Mouse (Mus musculus) neural tube, embryonic 15.5 days (tissue): Measurements from ENCODE around the gene Gm20388. TPM values are rescaled to one million over a fixed set of nuclear protein-coding genes. Genes with fewer than 3 reads are reported as not detected.

Experiments used
- ATAC-seq: fragments of 200-750 bp; cut with Nextera tagmentation; 2 replicates; pipeline ENCODE4 v1.8.0; 2017; ENCODE audit warnings: mild to moderate bottlenecking, moderate TSS enrichment, moderate library complexity; ENCODE audit not compliant: low FRiP score
- H3K27ac ChIP-seq: fragments of 300-500 bp; sonication (generic); replicated peaks from 2 replicates; pipeline ENCODE4 v1.5.1; 2015; ENCODE audit warnings: mild to moderate bottlenecking, inconsistent platforms
- H3K27me3 ChIP-seq: fragments of 300-500 bp; sonication (generic); replicated peaks from 2 replicates; pipeline ENCODE4 v1.6.1; 2015; ENCODE audit warnings: inconsistent platforms
- H3K36me3 ChIP-seq: fragments of 300-500 bp; sonication (generic); 2 replicates; pipeline ENCODE4 v1.6.1; 2015; ENCODE audit warnings: inconsistent platforms
- H3K4me1 ChIP-seq: fragments of 300-500 bp; sonication (generic); 2 replicates; pipeline ENCODE4 v1.6.1; 2015; ENCODE audit warnings: inconsistent platforms
- H3K4me2 ChIP-seq: fragments of 300-500 bp; sonication (generic); 2 replicates; pipeline ENCODE4 v1.6.1; 2015; ENCODE audit warnings: inconsistent platforms, mild to moderate bottlenecking, moderate library complexity
- H3K4me3 ChIP-seq: fragments of 300-500 bp; sonication (generic); replicated peaks from 2 replicates; pipeline ENCODE4 v1.5.1; 2015; ENCODE audit warnings: mild to moderate bottlenecking, inconsistent platforms
- H3K9ac ChIP-seq: fragments of 300-500 bp; sonication (generic); replicated peaks from 2 replicates; pipeline ENCODE4 v1.6.1; 2015; ENCODE audit warnings: mild to moderate bottlenecking, inconsistent platforms
- H3K9me3 ChIP-seq: fragments of 300-500 bp; sonication (generic); replicated peaks from 2 replicates; pipeline ENCODE4 v1.6.1; 2016; ENCODE audit warnings: inconsistent platforms
- WGBS: fragments of 180-500 bp; shearing (Covaris S2); methylation state at CpG from one replicate; pipeline ENCODE4 v1.1.7; 2015; ENCODE audit warnings: mixed read lengths; 5-methylcytosine and 5-hydroxymethylcytosine counted together
- polyA plus RNA-seq: library from polyadenylated mRNA; unstranded; fragments of >200 nt; fragmentation: Nextera tagmentation; extraction: Ambion mirVana; gene quantifications from 2 replicates; pipeline ENCODE4 v1.2.1, GENCODE M21; 2015

Gm20388 gene
- polyA plus RNA-seq, 1 experiment from 2014 or later: not detected

DNA sequence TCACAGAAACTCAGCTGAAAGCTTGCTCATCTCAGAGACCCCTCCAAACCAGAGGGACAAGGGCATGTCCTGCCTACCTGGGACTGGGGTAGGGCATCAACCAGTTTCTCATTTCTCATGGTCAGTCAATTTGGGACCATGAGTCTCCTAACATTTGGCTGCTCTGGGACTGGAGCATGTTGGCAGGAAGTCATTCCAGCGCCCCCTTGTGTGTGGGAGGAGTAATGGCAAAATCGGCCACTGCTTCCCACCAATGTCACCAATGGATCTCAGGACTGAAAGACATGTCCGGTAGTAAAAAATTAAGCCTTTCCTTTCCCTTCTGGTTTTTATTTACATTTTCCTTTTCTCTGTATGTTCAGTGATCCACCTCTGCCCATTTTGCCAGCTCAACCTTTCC, 1318.3 kb downstream of the Gm20388 start:
- Histone ChIP-seq H3K4me3 (no peak overlapping the region), H3K36me3 (no peaks in the 10 kb centered on the region), H3K9ac (no peak overlapping the region), H3K4me1 (0 out of 2 replicates have a peak, but pooled peaks cover 3% of the 10 kb centered on the region), H3K4me2 (no peak overlapping the region), H3K9me3 (no peaks in the 10 kb centered on the region), H3K27me3 (0 out of 2 replicates have a peak, but pooled peaks cover 4% of the 10 kb centered on the region), H3K27ac (no peak overlapping the region)
- no peak for ATAC-seq
- WGBS: 62% methylated on average over 3 of the region's 3 CpGs

DNA sequence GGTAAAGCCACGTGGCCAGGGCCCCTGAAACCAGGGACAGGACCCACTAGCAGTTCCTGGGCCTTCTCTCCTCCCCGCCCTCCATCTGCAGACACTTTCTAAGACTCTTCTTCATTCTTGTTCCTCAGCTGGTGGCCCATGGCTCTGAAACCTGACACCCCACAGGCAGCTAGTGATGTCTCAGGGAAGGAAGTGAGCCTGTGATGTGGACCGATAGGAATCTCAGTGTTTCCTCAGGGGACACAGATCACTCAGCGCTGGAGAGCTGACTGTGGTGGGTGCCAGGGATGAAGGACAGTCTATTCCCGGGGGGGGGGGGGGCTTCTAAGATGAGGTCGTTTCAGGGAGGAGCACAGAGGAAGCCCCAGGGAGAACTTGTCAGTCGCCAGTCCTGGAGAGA, 1318.9 kb downstream of the Gm20388 start:
- Histone ChIP-seq H3K4me1 (0 out of 2 replicates have a peak, but pooled peaks cover 3% of the 10 kb centered on the region), H3K27me3 (0 out of 2 replicates have a peak, but pooled peaks cover 4% of the 10 kb centered on the region), H3K4me2 (no peak overlapping the region), H3K36me3 (no peaks in the 10 kb centered on the region), H3K4me3 (no peak overlapping the region), H3K9me3 (no peaks in the 10 kb centered on the region), H3K27ac (no peak overlapping the region), H3K9ac (no peak overlapping the region)
- ATAC-seq: no peak
- WGBS: 56% methylated on average over 7 of the region's 7 CpGs

DNA sequence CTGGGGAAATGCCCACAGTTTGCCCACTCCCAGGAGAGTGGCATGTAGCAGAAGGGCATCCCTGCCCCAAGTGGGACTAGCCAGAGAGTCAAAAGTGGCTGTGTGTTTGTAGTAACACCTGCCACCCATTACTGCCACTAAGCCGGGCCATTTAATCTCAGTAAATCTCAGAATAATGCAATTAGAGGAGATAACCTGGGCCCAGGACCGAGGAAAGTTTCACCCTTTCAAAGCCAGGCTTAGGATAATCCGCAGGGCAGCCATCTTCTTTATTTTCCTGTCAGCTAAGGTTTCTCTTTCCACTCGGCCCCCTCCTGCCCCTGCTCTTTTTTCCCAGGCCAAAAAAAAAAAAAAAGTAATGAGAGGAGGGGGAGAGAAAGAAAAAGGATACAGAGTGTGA, 1322.6 kb downstream of the Gm20388 start:
- ATAC-seq: no peak
- no peak overlapping the region for H3K4me2 ChIP-seq
- no peaks in the 10 kb centered on the region for H3K9me3 ChIP-seq
- WGBS: 47% methylated on average over 4 of the region's 4 CpGs
- H3K27ac ChIP-seq: no peak overlapping the region
- no peak overlapping the region for H3K9ac ChIP-seq
- no peaks in the 10 kb centered on the region for H3K27me3 ChIP-seq
- no peaks in the 10 kb centered on the region for H3K36me3 ChIP-seq
- H3K4me1 ChIP-seq: no peaks in the 10 kb centered on the region
- no peak overlapping the region for H3K4me3 ChIP-seq

DNA sequence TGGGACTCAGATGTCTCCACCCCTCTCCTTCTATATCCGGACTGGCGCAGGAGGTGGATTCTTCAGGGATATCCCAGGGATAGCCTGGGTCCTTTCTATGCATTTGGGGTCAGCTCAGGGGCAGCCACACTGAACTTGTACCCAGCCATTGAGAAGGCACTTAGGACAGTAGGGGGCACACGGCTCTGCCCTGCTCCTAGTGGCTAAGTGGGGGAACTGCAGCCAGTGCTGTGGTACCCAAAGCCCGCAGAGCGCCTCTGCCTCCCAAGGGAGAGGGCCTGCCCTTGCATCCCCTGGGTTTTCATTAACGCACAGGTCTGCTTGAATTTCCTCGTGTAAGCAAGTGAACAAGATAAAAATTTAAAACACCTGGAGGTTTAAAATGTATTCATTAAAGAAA, 1324.3 kb downstream of the Gm20388 start:
- WGBS: 65% methylated on average over 7 of the region's 7 CpGs
- Histone ChIP-seq H3K36me3 (no peaks in the 10 kb centered on the region), H3K4me2 (no peak overlapping the region), H3K27me3 (no peaks in the 10 kb centered on the region), H3K9ac (no peak overlapping the region), H3K9me3 (no peaks in the 10 kb centered on the region), H3K4me1 (peaks cover 5% of the 10 kb centered on the region; the same call in 1 of the 2 replicates), H3K27ac (no peak overlapping the region), H3K4me3 (no peak overlapping the region)
- ATAC-seq: no peak

DNA sequence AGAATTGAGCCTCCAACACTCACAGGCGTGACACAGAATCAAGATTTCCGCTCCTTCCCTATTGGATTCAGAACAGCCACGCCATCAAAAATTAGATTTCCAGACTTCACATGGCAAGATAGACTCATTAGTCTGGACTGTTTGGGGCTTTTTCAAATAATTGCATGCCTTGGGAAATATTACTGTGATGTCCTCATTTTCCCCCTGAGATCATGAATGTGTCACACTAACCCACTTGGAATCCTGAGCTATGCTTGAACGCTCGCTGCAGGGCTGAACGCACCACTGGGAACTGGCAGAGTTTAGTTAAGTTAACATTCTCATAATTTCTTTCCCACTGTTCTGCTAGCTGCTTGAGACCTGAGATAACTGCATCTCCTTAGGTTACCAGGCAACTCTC, 1329.0 kb downstream of the Gm20388 start:
- Histone ChIP-seq H3K36me3 (no peaks in the 10 kb centered on the region), H3K27me3 (peaks cover 10% of the 10 kb centered on the region; the same call in 1 of the 2 replicates), H3K27ac (no peak overlapping the region), H3K4me1 (peaks cover 27% of the 10 kb centered on the region), H3K9me3 (no peaks in the 10 kb centered on the region), H3K4me2 (no peak overlapping the region), H3K4me3 (no peak overlapping the region), H3K9ac (no peak overlapping the region)
- 63% methylated on average over 6 of the region's 6 CpGs for WGBS
- no peak for ATAC-seq

DNA sequence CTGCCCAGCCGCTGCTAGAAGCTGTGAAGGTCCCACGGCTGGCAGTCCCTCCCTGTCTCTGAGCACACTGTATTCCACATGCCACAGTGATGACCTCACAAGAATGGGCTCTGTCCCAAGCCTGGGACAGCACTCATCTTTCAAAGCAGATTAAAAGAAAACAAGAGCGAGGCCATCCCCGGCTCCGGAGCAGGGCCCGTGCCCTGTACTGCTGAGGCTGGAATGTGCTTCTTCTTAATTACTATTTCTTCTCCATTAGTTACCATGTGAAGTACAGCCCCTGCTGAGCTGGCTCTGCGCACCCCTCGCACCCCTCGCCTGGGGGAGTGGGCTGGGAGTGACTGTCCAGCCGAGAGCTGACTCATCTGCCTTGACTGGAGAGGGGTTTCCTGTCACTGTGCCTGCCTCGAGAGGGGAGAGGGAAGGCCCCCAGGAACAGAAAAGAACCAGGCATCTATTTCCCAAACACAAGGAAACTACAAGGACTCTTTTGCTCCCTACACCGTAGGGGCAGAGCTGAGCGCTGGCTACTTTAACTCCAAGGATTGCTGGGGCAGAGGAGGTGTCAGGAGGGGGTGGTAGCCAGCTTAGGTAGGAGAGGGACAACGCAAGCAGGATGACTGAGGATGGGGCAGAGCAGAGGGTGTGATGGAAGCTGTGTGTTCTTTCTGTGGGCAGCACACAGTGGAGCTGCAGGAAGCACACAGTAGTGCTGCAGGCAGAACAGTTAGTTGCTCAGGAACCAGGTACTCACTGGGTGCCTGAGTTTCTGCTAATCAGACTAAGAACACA, 1331.3 kb downstream of the Gm20388 start:
- peak overlapping the region; percentile 7; the same call in 1 of the 2 replicates for H3K4me2 ChIP-seq

DNA sequence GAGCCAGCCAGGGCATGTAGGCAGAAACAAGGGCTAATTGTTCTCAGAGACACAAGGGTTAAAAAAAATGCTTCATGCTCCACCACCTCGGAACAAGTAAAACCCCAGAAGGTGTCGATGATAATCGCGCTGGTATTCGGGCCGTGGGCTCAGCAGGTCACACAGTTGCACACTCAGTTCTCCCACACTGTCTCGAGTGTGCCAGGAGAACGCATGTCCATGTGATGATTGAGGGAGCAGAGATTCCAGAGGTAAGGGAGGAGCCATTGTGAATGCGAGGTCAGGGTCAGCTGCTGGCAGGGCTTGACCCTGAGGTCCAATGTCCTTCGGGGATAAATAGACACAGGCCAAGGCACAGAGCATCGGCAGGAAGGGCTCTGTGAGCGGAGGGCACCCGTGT, 1332.0 kb downstream of the Gm20388 start:
- Histone ChIP-seq H3K4me1 (peaks cover 27% of the 10 kb centered on the region), H3K4me2 (no peak overlapping the region), H3K27ac (no peak overlapping the region), H3K4me3 (no peak overlapping the region), H3K9ac (no peak overlapping the region), H3K36me3 (no peaks in the 10 kb centered on the region), H3K9me3 (no peaks in the 10 kb centered on the region), H3K27me3 (peaks cover 10% of the 10 kb centered on the region)
- WGBS: 12% methylated on average over 13 of the region's 13 CpGs
- no peak for ATAC-seq

More for the DNA sequence above, 1331.3 kb downstream of the Gm20388 start:
- Histone ChIP-seq H3K4me1 (peaks cover 27% of the 10 kb centered on the region), H3K27ac (no peak overlapping the region), H3K9me3 (no peaks in the 10 kb centered on the region), H3K27me3 (peaks cover 10% of the 10 kb centered on the region; the same call in 1 of the 2 replicates), H3K36me3 (no peaks in the 10 kb centered on the region), H3K9ac (no peak overlapping the region), H3K4me3 (no peak overlapping the region)
- 10% methylated on average over 14 of the region's 14 CpGs for WGBS
- peak; percentile 38; the same call in 1 of the 2 replicates for ATAC-seq

DNA sequence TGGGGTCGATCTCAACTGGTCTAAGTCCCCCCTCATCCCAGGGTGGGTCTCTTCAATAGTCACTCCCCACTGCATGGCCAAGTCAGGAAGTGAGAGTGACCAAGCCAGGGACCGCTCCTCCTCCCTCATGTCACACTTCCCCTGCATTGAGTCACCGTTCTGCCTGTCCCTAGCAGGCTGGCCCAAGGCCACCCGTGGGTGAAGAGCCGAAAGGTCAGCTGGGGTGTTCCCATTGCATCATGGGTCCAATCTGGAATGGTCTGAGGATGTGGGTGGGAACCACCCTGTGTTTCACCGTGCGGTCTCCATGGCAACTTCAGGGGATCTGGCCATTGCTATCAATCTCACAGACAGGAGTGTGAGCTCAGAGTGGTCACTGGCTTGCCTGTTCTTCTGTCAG, 1338.2 kb downstream of the Gm20388 start:
- peaks cover 31% of the 10 kb centered on the region for H3K27me3 ChIP-seq

DNA sequence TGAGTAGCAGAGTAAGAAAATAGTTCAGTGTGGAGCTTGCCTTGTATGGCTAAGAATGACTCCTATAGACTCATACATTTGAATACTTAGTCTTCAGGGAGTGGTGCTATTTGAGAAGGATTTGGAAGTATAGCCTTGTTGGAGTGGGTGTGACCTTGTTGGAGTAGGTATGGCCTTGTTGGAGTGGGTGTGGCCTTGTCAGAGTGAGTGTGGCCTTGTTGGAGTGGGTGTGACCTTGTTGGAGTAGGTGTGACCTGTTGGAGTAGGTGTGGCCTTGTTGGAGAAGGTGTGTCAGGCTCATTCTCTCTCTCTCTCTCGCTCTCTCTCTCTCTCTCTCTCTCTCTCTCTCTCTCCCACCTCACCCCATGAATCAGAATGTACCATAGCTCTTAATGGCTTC, 1338.8 kb downstream of the Gm20388 start:
- Histone ChIP-seq H3K9me3 (no peaks in the 10 kb centered on the region), H3K27me3 (peaks cover 32% of the 10 kb centered on the region), H3K27ac (no peak overlapping the region), H3K9ac (no peak overlapping the region), H3K4me3 (no peak overlapping the region), H3K36me3 (no peaks in the 10 kb centered on the region), H3K4me2 (no peak overlapping the region), H3K4me1 (peaks cover 8% of the 10 kb centered on the region; the same call in 1 of the 2 replicates)
- ATAC-seq: no peak
- WGBS: 90% methylated on average over 1 of the region's 1 CpGs

More for the DNA sequence above, 1338.2 kb downstream of the Gm20388 start:
- H3K9ac ChIP-seq: no peak overlapping the region
- ATAC-seq: no peak
- no peak overlapping the region for H3K4me3 ChIP-seq
- no peak overlapping the region for H3K4me2 ChIP-seq
- H3K27ac ChIP-seq: no peak overlapping the region
- peaks cover 8% of the 10 kb centered on the region; the same call in 1 of the 2 replicates for H3K4me1 ChIP-seq
- WGBS: 64% methylated on average over 7 of the region's 7 CpGs
- no peaks in the 10 kb centered on the region for H3K36me3 ChIP-seq
- no peaks in the 10 kb centered on the region for H3K9me3 ChIP-seq

DNA sequence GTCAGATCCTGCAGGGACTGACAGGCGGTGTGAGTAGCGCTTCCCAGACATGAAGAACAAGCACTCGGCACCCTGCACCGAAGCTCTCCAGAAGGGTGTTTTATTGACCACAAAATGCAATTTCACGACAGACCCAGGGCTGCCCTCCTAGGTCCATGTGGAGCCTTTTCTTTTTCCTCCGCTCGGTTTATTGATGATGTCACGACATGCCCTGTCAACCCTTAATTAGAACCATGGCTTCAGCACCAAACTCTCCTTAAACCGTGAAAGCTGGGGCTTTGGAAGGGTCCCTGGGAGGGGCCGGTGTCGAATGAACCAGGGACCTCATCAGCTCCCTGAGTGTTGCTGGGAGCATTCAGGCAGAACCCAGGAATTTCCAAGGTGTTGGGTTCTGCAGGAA, 1340.4 kb downstream of the Gm20388 start:
- peaks cover 37% of the 10 kb centered on the region for H3K27me3 ChIP-seq
- no peak overlapping the region for H3K9ac ChIP-seq
- ATAC-seq: no peak
- H3K4me1 ChIP-seq: peaks cover 8% of the 10 kb centered on the region; the same call in 1 of the 2 replicates
- no peak overlapping the region for H3K27ac ChIP-seq
- H3K36me3 ChIP-seq: no peaks in the 10 kb centered on the region
- WGBS: 11% methylated on average over 11 of the region's 11 CpGs
- no peaks in the 10 kb centered on the region for H3K9me3 ChIP-seq
- no peak overlapping the region for H3K4me2 ChIP-seq
- no peak overlapping the region for H3K4me3 ChIP-seq

DNA sequence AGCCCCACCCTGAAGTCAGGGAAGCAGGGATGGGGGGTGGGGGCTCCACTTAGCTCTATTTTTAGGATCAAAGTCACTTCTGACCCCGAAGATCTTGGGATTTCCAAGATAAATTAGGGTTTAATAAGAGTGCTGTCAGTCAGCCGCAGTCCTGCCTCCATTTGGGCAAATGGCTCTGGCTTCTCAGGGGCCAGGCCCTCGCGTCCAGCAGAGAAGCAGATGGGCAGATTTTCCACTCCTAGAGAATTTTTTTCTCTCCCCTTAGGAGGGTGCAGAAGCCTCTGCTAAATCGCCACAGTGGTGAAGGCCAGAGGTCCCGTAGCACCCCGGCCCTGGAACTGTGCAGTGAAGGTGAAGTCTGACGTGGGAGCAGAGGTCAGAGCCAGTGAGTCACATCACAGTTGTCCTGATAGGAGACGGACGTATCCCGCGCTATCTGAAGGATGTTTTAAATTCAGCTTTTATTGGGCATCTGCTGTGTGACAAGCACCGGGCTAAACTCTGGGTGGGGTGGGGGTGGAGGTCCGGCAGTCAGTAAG, 1345.2 kb downstream of the Gm20388 start:
- ATAC-seq: no peak
- Histone ChIP-seq H3K9me3 (no peaks in the 10 kb centered on the region), H3K36me3 (no peaks in the 10 kb centered on the region), H3K4me2 (no peak overlapping the region), H3K4me1 (peaks cover 11% of the 10 kb centered on the region; the same call in 1 of the 2 replicates), H3K27ac (no peak overlapping the region), H3K27me3 (peaks cover 35% of the 10 kb centered on the region), H3K9ac (no peak overlapping the region), H3K4me3 (no peak overlapping the region)
- WGBS: 58% methylated on average over 14 of the region's 14 CpGs
